Mouse (Mus musculus): ENCODE data around the gene Rtl3.

GRCm38 (mm10) chrX:106830494-106830893 is 9.9 kb downstream of the Rtl3 start:
- TF ChIP-seq CTCF (IDR thresholded peaks at IDR 0.05; ENCODE audit: low read depth, low read length) (no peak), POLR2A (IDR thresholded peaks at IDR 0.05; ENCODE audit: extremely low read depth, insufficient read depth, low read length) (no peak)

All from liver, adult 2 months (tissue).